Mouse (Mus musculus): ENCODE measurements around the gene Gm20741. TPM values are rescaled to one million over a fixed set of nuclear protein-coding genes. Genes with fewer than 3 reads are reported as not detected.

Gm20741 gene
- not detected in 2 replicates for polyA plus RNA-seq (2012; rRNA removed)

GRCm38 (mm10) chr16:88811827-88812226 lies at the start of gene Gm20741:
Gene Gm20741, minus strand, starts transcription at chr16:88812220.
- Histone ChIP-seq H3K4me3 (replicated peaks; ENCODE audit: extremely low read depth, low read depth, low read length) (no peak within 1 kb of the TSS), H3K4me1 (ENCODE audit: control insufficient read depth, insufficient read depth, low read length) (no peaks in the 10 kb centered on the region)
- TF ChIP-seq CTCF (IDR thresholded peaks at IDR 0.05; ENCODE audit: insufficient read depth, low read length) (no peak), POLR2A (IDR thresholded peaks at IDR 0.05; ENCODE audit: borderline replicate concordance, extremely low read depth, low read depth, low read length) (no peak)
- WGBS: 71% methylated on average over 2 of the region's 2 CpGs
- no peak for DNase-seq

GRCm38 (mm10) chr16:88851450-88851849 lies 39.4 kb upstream of the Gm20741 start:
- WGBS: 12% methylated on average over 5 of the region's 5 CpGs
- H3K4me3 ChIP-seq (replicated peaks; ENCODE audit: extremely low read depth, low read depth, low read length): no peak overlapping the region
- H3K4me1 ChIP-seq (ENCODE audit: control insufficient read depth, insufficient read depth, low read length): no peaks in the 10 kb centered on the region
- no peak for TF ChIP-seq CTCF (IDR thresholded peaks at IDR 0.05; ENCODE audit: insufficient read depth, low read length)
- no peak for TF ChIP-seq POLR2A (IDR thresholded peaks at IDR 0.05; ENCODE audit: borderline replicate concordance, extremely low read depth, low read depth, low read length)
- DNase-seq: no peak

GRCm38 (mm10) chr16:88848558-88848957 lies 36.5 kb upstream of the Gm20741 start:
- WGBS: 79% methylated on average over 4 of the region's 4 CpGs
- DNase-seq: no peak
- TF ChIP-seq CTCF (IDR thresholded peaks at IDR 0.05; ENCODE audit: insufficient read depth, low read length): no peak
- no peak for TF ChIP-seq POLR2A (IDR thresholded peaks at IDR 0.05; ENCODE audit: borderline replicate concordance, extremely low read depth, low read depth, low read length)
- no peak overlapping the region for H3K4me3 ChIP-seq (replicated peaks; ENCODE audit: extremely low read depth, low read depth, low read length)
- no peaks in the 10 kb centered on the region for H3K4me1 ChIP-seq (ENCODE audit: control insufficient read depth, insufficient read depth, low read length)

GRCm38 (mm10) chr16:88847363-88847762 lies 35.3 kb upstream of the Gm20741 start:
- H3K4me3 ChIP-seq (replicated peaks; ENCODE audit: extremely low read depth, low read depth, low read length): no peak overlapping the region
- DNase-seq: no peak
- no peaks in the 10 kb centered on the region for H3K4me1 ChIP-seq (ENCODE audit: control insufficient read depth, insufficient read depth, low read length)
- no peak for TF ChIP-seq POLR2A (IDR thresholded peaks at IDR 0.05; ENCODE audit: borderline replicate concordance, extremely low read depth, low read depth, low read length)
- no peak for TF ChIP-seq CTCF (IDR thresholded peaks at IDR 0.05; ENCODE audit: insufficient read depth, low read length)
- WGBS: 88% methylated on average over 1 of the region's 1 CpGs

GRCm38 (mm10) chr16:88826978-88827377 lies 15.0 kb upstream of the Gm20741 start:
- Histone ChIP-seq H3K4me1 (ENCODE audit: control insufficient read depth, insufficient read depth, low read length) (no peaks in the 10 kb centered on the region), H3K4me3 (replicated peaks; ENCODE audit: extremely low read depth, low read depth, low read length) (no peak overlapping the region)
- DNase-seq: no peak
- TF ChIP-seq CTCF (IDR thresholded peaks at IDR 0.05; ENCODE audit: insufficient read depth, low read length) (no peak), POLR2A (IDR thresholded peaks at IDR 0.05; ENCODE audit: borderline replicate concordance, extremely low read depth, low read depth, low read length) (no peak)
- 77% methylated on average over 3 of the region's 3 CpGs for WGBS

GRCm38 (mm10) chr16:88826095-88826652 lies 14.2 kb upstream of the Gm20741 start, which contains the start of gene Krtap14:
Gene Krtap14, minus strand, starts transcription at chr16:88826145.
- WGBS: 87% methylated on average over 9 of the region's 9 CpGs
- Histone ChIP-seq H3K4me3 (replicated peaks; ENCODE audit: extremely low read depth, low read depth, low read length) (no peak within 1 kb of the TSS), H3K4me1 (ENCODE audit: control insufficient read depth, insufficient read depth, low read length) (no peaks in the 10 kb centered on the region)
- TF ChIP-seq POLR2A (IDR thresholded peaks at IDR 0.05; ENCODE audit: borderline replicate concordance, extremely low read depth, low read depth, low read length) (no peak), CTCF (IDR thresholded peaks at IDR 0.05; ENCODE audit: insufficient read depth, low read length) (no peak)
- DNase-seq: no peak

GRCm38 (mm10) chr16:88823736-88824135 lies 11.7 kb upstream of the Gm20741 start:
- WGBS: 75% methylated on average over 3 of the region's 3 CpGs
- no peak for DNase-seq

GRCm38 (mm10) chr16:88820066-88820465 lies 8.0 kb upstream of the Gm20741 start, which contains the start of gene Krtap15:
Gene Krtap15, plus strand, starts transcription at chr16:88820215.
- WGBS: 77% methylated on average over 3 of the region's 3 CpGs
- no peak for TF ChIP-seq POLR2A (IDR thresholded peaks at IDR 0.05; ENCODE audit: borderline replicate concordance, extremely low read depth, low read depth, low read length)
- TF ChIP-seq CTCF (IDR thresholded peaks at IDR 0.05; ENCODE audit: insufficient read depth, low read length): no peak
- DNase-seq: no peak
- H3K4me1 ChIP-seq (ENCODE audit: control insufficient read depth, insufficient read depth, low read length): no peaks in the 10 kb centered on the region
- H3K4me3 ChIP-seq (replicated peaks; ENCODE audit: extremely low read depth, low read depth, low read length): no peak within 1 kb of the TSS

More at GRCm38 (mm10) chr16:88823736-88824135, 11.7 kb upstream of the Gm20741 start:
- Histone ChIP-seq H3K4me3 (replicated peaks; ENCODE audit: extremely low read depth, low read depth, low read length) (no peak overlapping the region), H3K4me1 (ENCODE audit: control insufficient read depth, insufficient read depth, low read length) (no peaks in the 10 kb centered on the region)
- TF ChIP-seq CTCF (IDR thresholded peaks at IDR 0.05; ENCODE audit: insufficient read depth, low read length) (no peak), POLR2A (IDR thresholded peaks at IDR 0.05; ENCODE audit: borderline replicate concordance, extremely low read depth, low read depth, low read length) (no peak)

GRCm38 (mm10) chr16:88786786-88787185 lies 25.2 kb downstream of the Gm20741 start:
- no peak for DNase-seq
- 76% methylated on average over 2 of the region's 2 CpGs for WGBS
- TF ChIP-seq POLR2A (IDR thresholded peaks at IDR 0.05; ENCODE audit: borderline replicate concordance, extremely low read depth, low read depth, low read length) (no peak), CTCF (IDR thresholded peaks at IDR 0.05; ENCODE audit: insufficient read depth, low read length) (no peak)
- H3K4me1 ChIP-seq (ENCODE audit: control insufficient read depth, insufficient read depth, low read length): no peaks in the 10 kb centered on the region
- H3K4me3 ChIP-seq (replicated peaks; ENCODE audit: extremely low read depth, low read depth, low read length): no peak overlapping the region

GRCm38 (mm10) chr16:88777596-88777995 lies 34.4 kb downstream of the Gm20741 start, which contains the start of gene Gm5965:
Gene Gm5965, plus strand, starts transcription at chr16:88777896.
- H3K4me3 ChIP-seq (replicated peaks; ENCODE audit: extremely low read depth, low read depth, low read length): no peak within 1 kb of the TSS
- H3K4me1 ChIP-seq (ENCODE audit: control insufficient read depth, insufficient read depth, low read length): no peaks in the 10 kb centered on the region
- WGBS: 84% methylated on average over 6 of the region's 6 CpGs
- no peak for TF ChIP-seq CTCF (IDR thresholded peaks at IDR 0.05; ENCODE audit: insufficient read depth, low read length)
- no peak for TF ChIP-seq POLR2A (IDR thresholded peaks at IDR 0.05; ENCODE audit: borderline replicate concordance, extremely low read depth, low read depth, low read length)
- DNase-seq: no peak
